ENCODE assay signal across 14 mouse cellular contexts in genomic region chr16:72765128-72765913, GRCm38 (mm10).
"Had no signal": no experiment of that assay in that cellular context is flagged by ENCODE, and none has a peak within 500 bp of the region (broad histone marks: within the 10 kb centered on the region; RNA-seq: fewer than 3 reads in every experiment).

No protein-coding gene starts in this region.

- H3K4me2 ChIP-seq: intestine, embryonic 15.5 days; kidney, embryonic 15.5 days; neural tube, embryonic 15.5 days had no signal

- H3K36me3 ChIP-seq: intestine, embryonic 15.5 days; kidney, embryonic 15.5 days; midbrain, embryonic 10.5 days; neural tube, embryonic 15.5 days had no signal

- H3K27me3 ChIP-seq: intestine, embryonic 15.5 days; kidney, embryonic 15.5 days; neural tube, embryonic 15.5 days had no signal

- H3K4me1 ChIP-seq: intestine, embryonic 15.5 days had no signal

- ATAC-seq: intestine, embryonic 15.5 days had no signal

- H3K27ac ChIP-seq: intestine, embryonic 15.5 days; kidney, embryonic 15.5 days; midbrain, embryonic 10.5 days; neural tube, embryonic 15.5 days had no signal

- DNase-seq: kidney, adult 2 months; kidney, postnatal 14 days; layer of hippocampus, adult 9-11 months; layer of hippocampus, postnatal 36 days; lung, adult 18-20 months; lung, postnatal 36 days; midbrain, embryonic 14.5 days; right cerebral cortex, adult 18-20 months; right cerebral cortex, postnatal 25 days had no signal

- H3K4me3 ChIP-seq: intestine, embryonic 15.5 days; kidney, embryonic 15.5 days; midbrain, embryonic 10.5 days; myocyte; neural tube, embryonic 15.5 days had no signal

- H3K9me3 ChIP-seq: intestine, embryonic 15.5 days; kidney, embryonic 15.5 days; midbrain, embryonic 10.5 days; neural tube, embryonic 15.5 days had no signal

- H3K9ac ChIP-seq: intestine, embryonic 15.5 days; kidney, embryonic 15.5 days; neural tube, embryonic 15.5 days had no signal
